Mouse (Mus musculus) testis, adult 2 months (tissue): ENCODE data around the gene Ypel5. TPM values are rescaled to one million over a fixed set of nuclear protein-coding genes. Genes with fewer than 3 reads are reported as not detected.

Experiments used
- H3K27ac ChIP-seq: fragments of 200-500 bp; 2 replicates; pipeline ENCODE4 v1.5.1; 2012; ENCODE audit warnings: low read depth, low read length; ENCODE audit not compliant: control insufficient read depth, insufficient read depth
- H3K27me3 ChIP-seq: fragments of 200-500 bp; 2 replicates; pipeline ENCODE4 v1.6.1; 2012; ENCODE audit warnings: mild to moderate bottlenecking, low read length, moderate library complexity; ENCODE audit not compliant: control insufficient read depth, insufficient read depth
- H3K36me3 ChIP-seq: fragments of 200-500 bp; 2 replicates; pipeline ENCODE4 v1.6.1; 2012; ENCODE audit warnings: mild to moderate bottlenecking, low read length; ENCODE audit not compliant: control insufficient read depth, insufficient read depth
- H3K4me1 ChIP-seq: fragments of 200-500 bp; 2 replicates; pipeline ENCODE4 v1.6.1; 2012; ENCODE audit warnings: low read length; ENCODE audit not compliant: control insufficient read depth, insufficient read depth
- H3K4me3 ChIP-seq: fragments of 200-500 bp; 2 replicates; pipeline ENCODE4 v1.5.1; 2012; ENCODE audit warnings: low read depth, mild to moderate bottlenecking, low read length, moderate library complexity, mixed read lengths; ENCODE audit not compliant: control insufficient read depth
- CTCF ChIP-seq: fragments of 200-500 bp; IDR thresholded peaks from 2 replicates; pipeline ENCODE4 v1.5.1; 2012; ENCODE audit warnings: low read depth, mild to moderate bottlenecking, inconsistent platforms, low read length, moderate library complexity; ENCODE audit not compliant: control insufficient read depth, insufficient read depth, insufficient replicate concordance
- POLR2A ChIP-seq: fragments of 200-500 bp; IDR thresholded peaks from 2 replicates; pipeline ENCODE4 v1.6.1; 2012; ENCODE audit warnings: low read depth, mild to moderate bottlenecking, inconsistent platforms, low read length, moderate library complexity; ENCODE audit not compliant: control insufficient read depth
- polyA plus RNA-seq: library from polyadenylated mRNA; depleted of rRNA; stranded (reverse); fragments of >200 nt; gene quantifications from 2 replicates; pipeline ENCODE4 v1.2.3, GENCODE M21; 2012

The Ypel5 gene
- polyA plus RNA-seq, 1 experiment, result 43.0 TPM

- H3K27ac ChIP-seq, result no peak overlapping the region
- TF ChIP-seq CTCF (no peak), POLR2A (no peak)
- H3K27me3 ChIP-seq, result no peaks in the 10 kb centered on the region
- no peaks in the 10 kb centered on the region for H3K36me3 ChIP-seq
- no peaks in the 10 kb centered on the region for H3K4me1 ChIP-seq
- no peak overlapping the region for H3K4me3 ChIP-seq
Observed at GRCm38 (mm10) chr17:72809942-72810654, 26.2 kb upstream of the Ypel5 start.

- Histone ChIP-seq H3K4me3 (no peak overlapping the region), H3K27me3 (no peaks in the 10 kb centered on the region), H3K4me1 (no peaks in the 10 kb centered on the region), H3K36me3 (no peaks in the 10 kb centered on the region), H3K27ac (no peak overlapping the region)
- TF ChIP-seq CTCF, result peak; percentile 78; the same call in 1 of the 2 replicates
- TF ChIP-seq POLR2A, result no peak
Observed at GRCm38 (mm10) chr17:72813419-72814315, 22.6 kb upstream of the Ypel5 start.

GRCm38 (mm10) chr17:72817574-72817973 is 18.7 kb upstream of the Ypel5 start:
- Histone ChIP-seq H3K4me3 (no peak overlapping the region), H3K27me3 (no peaks in the 10 kb centered on the region), H3K36me3 (no peaks in the 10 kb centered on the region), H3K4me1 (no peaks in the 10 kb centered on the region), H3K27ac (no peak overlapping the region)
- TF ChIP-seq CTCF (no peak), POLR2A (no peak)

GRCm38 (mm10) chr17:72819714-72820113 is 16.5 kb upstream of the Ypel5 start:
- no peak overlapping the region for H3K27ac ChIP-seq
- TF ChIP-seq CTCF, result no peak
- H3K4me3 ChIP-seq, result no peak overlapping the region
- H3K4me1 ChIP-seq, result no peaks in the 10 kb centered on the region
- no peaks in the 10 kb centered on the region for H3K27me3 ChIP-seq
- no peaks in the 10 kb centered on the region for H3K36me3 ChIP-seq

- Histone ChIP-seq H3K27me3 (no peaks in the 10 kb centered on the region), H3K27ac (no peak overlapping the region), H3K36me3 (no peaks in the 10 kb centered on the region), H3K4me3 (no peak overlapping the region), H3K4me1 (no peaks in the 10 kb centered on the region)
- TF ChIP-seq POLR2A (no peak), CTCF (no peak)
Observed at GRCm38 (mm10) chr17:72820425-72820824, 15.8 kb upstream of the Ypel5 start.

GRCm38 (mm10) chr17:72821923-72822322 is 14.3 kb upstream of the Ypel5 start:
- no peak overlapping the region for H3K4me3 ChIP-seq
- H3K4me1 ChIP-seq, result no peaks in the 10 kb centered on the region
- no peak for TF ChIP-seq CTCF
- TF ChIP-seq POLR2A, result no peak
- H3K27me3 ChIP-seq, result no peaks in the 10 kb centered on the region
- no peaks in the 10 kb centered on the region for H3K36me3 ChIP-seq
- no peak overlapping the region for H3K27ac ChIP-seq

- no peaks in the 10 kb centered on the region for H3K27me3 ChIP-seq
- no peak overlapping the region for H3K27ac ChIP-seq
- H3K36me3 ChIP-seq, result no peaks in the 10 kb centered on the region
- no peak for TF ChIP-seq POLR2A
- no peak for TF ChIP-seq CTCF
- no peaks in the 10 kb centered on the region for H3K4me1 ChIP-seq
- H3K4me3 ChIP-seq, result no peak overlapping the region
Observed at GRCm38 (mm10) chr17:72826916-72827534, 9.2 kb upstream of the Ypel5 start.
